Mouse (Mus musculus) liver, embryonic 16.5 days (tissue): ENCODE data around the gene Asxl1. TPM values are rescaled to one million over a fixed set of nuclear protein-coding genes. Genes with fewer than 3 reads are reported as not detected.

Experiments used
- ATAC-seq: fragments of 200-750 bp; cut with Nextera tagmentation; 2 replicates; pipeline ENCODE4 v1.8.0; 2017; ENCODE audit warnings: low read depth, mild to moderate bottlenecking, moderate number of reproducible peaks, moderate library complexity
- H3K27ac ChIP-seq: fragments of 300-500 bp; sonication (generic); 2 replicates; pipeline ENCODE4 v1.5.1; 2014; ENCODE audit warnings: mild to moderate bottlenecking, low read length
- H3K27me3 ChIP-seq: fragments of 300-500 bp; sonication (generic); 2 replicates; pipeline ENCODE4 v1.6.1; 2014; ENCODE audit warnings: low read depth, low read length, mixed read lengths; ENCODE audit not compliant: control insufficient read depth, insufficient read depth
- H3K36me3 ChIP-seq: fragments of 300-500 bp; sonication (generic); 2 replicates; pipeline ENCODE4 v1.6.1; 2014; ENCODE audit warnings: mild to moderate bottlenecking; ENCODE audit not compliant: control insufficient read depth, insufficient read depth
- H3K4me1 ChIP-seq: fragments of 300-500 bp; sonication (generic); 2 replicates; pipeline ENCODE4 v1.6.1; 2014; ENCODE audit warnings: low read depth, low read length, mixed read lengths; ENCODE audit not compliant: control insufficient read depth
- H3K4me2 ChIP-seq: fragments of 300-500 bp; sonication (generic); 2 replicates; pipeline ENCODE4 v1.6.1; 2014; ENCODE audit warnings: low read depth, low read length, mixed read lengths
- H3K4me3 ChIP-seq: fragments of 300-500 bp; sonication (generic); 2 replicates; pipeline ENCODE4 v1.5.1; 2014; ENCODE audit warnings: low read depth, mild to moderate bottlenecking, low read length
- H3K9ac ChIP-seq: fragments of 300-500 bp; sonication (generic); 2 replicates; pipeline ENCODE4 v1.6.1; 2014; ENCODE audit warnings: low read depth, low read length
- H3K9me3 ChIP-seq: fragments of 300-500 bp; sonication (generic); replicated peaks from 2 replicates; pipeline ENCODE4 v1.6.1; 2016; ENCODE audit warnings: low read length; ENCODE audit not compliant: control insufficient read depth
- WGBS: fragments of 180-500 bp; shearing (Covaris S2); extraction: QIAGEN DNeasy Blood & Tissue Kit; methylation state at CpG from one replicate; pipeline ENCODE4 v1.1.7; 2014; ENCODE audit not compliant: insufficient replicate concordance; 5-methylcytosine and 5-hydroxymethylcytosine counted together
- polyA plus RNA-seq: library from polyadenylated mRNA; unstranded; fragments of >200 nt; fragmentation: Nextera tagmentation; extraction: Ambion mirVana; gene quantifications from 2 replicates; pipeline ENCODE4 v1.2.1, GENCODE M21; 2015

The Asxl1 gene
- polyA plus RNA-seq, 1 experiment from 2014 or later = 4.7 TPM

DNA sequence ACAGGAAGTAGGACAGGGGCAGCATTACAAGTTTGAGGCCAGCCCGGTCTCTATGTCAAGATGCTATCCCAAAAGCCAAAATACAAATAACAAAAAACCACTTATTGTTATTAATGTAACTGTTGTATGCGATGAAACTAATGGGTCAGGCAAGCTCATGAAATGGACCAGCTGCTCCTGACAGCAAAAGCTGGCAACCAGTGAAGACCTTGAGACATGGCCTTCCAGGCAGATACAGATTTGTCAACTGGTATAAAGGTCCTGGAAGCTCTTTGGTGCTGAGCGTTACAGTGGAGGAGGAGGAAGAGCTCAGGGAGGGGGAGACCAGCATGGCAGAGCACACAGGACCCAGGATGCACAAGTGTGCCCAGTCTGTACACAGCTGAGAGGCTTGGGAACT lies 102.1 kb downstream of the Asxl1 start:
- Histone ChIP-seq H3K36me3 (no peaks in the 10 kb centered on the region), H3K9me3 (no peaks in the 10 kb centered on the region), H3K9ac (no peak overlapping the region), H3K4me1 (peaks cover 31% of the 10 kb centered on the region), H3K4me3 (no peak overlapping the region), H3K27ac (no peak overlapping the region), H3K27me3 (peaks cover 28% of the 10 kb centered on the region), H3K4me2 (no peak overlapping the region)
- WGBS = 81% methylated on average over 3 of the region's 3 CpGs
- no peak for ATAC-seq

DNA sequence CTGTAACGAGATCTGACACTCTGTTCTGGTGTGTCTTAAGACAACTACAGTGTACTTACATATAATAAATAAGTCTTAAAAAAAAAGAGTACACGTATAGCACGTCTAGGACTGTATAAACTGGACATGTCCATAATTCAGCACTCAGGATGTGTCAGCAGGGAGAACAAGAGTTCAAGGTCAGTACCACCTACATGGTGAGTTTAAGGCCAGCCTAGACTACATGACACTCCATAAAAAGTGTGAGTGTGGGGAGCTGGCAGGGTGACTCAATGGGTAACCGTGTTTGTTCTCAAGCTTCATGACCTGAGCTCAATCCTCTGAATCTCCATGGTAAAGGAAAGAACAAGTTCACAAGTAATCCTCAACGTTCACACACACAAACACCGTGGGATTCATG lies 102.9 kb downstream of the Asxl1 start:
- Histone ChIP-seq H3K4me1 (peaks cover 33% of the 10 kb centered on the region), H3K27me3 (peaks cover 23% of the 10 kb centered on the region), H3K4me3 (no peak overlapping the region), H3K27ac (no peak overlapping the region), H3K36me3 (no peaks in the 10 kb centered on the region), H3K9me3 (no peaks in the 10 kb centered on the region), H3K4me2 (no peak overlapping the region), H3K9ac (no peak overlapping the region)
- 74% methylated on average over 6 of the region's 6 CpGs for WGBS
- no peak for ATAC-seq

Other genes with a start within 250 kb of the Asxl1 start
- gene Hck, start 237.4 kb upstream of the Asxl1 start, polyA plus RNA-seq = 10.1 and 11.7 TPM in 2 replicates
- gene Tm9sf4, start 184.5 kb upstream of the Asxl1 start, polyA plus RNA-seq = 30.9 and 36.2 TPM in 2 replicates
- 2.0 and 2.4 TPM in 2 replicates for gene Tspyl3, start 120.4 kb upstream of the Asxl1 start, polyA plus RNA-seq
- gene Plagl2, start 104.4 kb upstream of the Asxl1 start, polyA plus RNA-seq = 13.9 and 16.7 TPM in 2 replicates
- gene Pofut1, start 104.3 kb upstream of the Asxl1 start, polyA plus RNA-seq = 2.8 and 3.0 TPM in 2 replicates
- gene Kif3b, start 54.4 kb upstream of the Asxl1 start, polyA plus RNA-seq = 1.9 and 2.1 TPM in 2 replicates
- gene 4930404H24Rik, start 147.0 kb downstream of the Asxl1 start, polyA plus RNA-seq = not detected in 2 replicates
- 3.9 and 4.3 TPM in 2 replicates for gene Nol4l, start 184.1 kb downstream of the Asxl1 start, polyA plus RNA-seq